Mouse (Mus musculus): Measurements from ENCODE around the gene Fcho2. TPM values are rescaled to one million over a fixed set of nuclear protein-coding genes. Genes with fewer than 3 reads are reported as not detected.
"Not testable (repeated sequence)": the region's sequence is repeated elsewhere in the genome, so short reads cannot be mapped to it uniquely, and the experiment has no call there.

The Fcho2 gene
- polyA plus RNA-seq, 1 experiment from 2014 or later, result 45.9 TPM

DNA sequence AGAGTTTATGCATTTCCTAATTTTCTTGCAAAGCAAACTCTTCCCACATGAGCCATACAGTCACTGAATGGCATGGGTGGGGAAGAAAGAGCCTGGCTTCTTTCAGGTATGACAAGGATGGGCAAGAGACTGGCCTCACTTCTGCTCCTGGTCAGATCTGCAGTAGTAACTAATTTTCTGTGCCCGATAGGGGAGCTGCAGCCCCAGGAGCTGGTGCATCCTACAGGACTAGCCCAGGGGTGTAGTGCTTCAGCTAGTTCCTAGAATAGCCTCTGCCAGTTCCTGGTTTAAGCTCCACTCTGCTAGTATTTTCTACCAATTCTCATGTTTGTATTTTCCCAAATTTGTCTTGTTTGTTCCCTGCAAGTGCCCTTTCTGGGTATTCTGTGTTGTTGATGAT, 18.9 kb upstream of the Fcho2 start:
- DNase-seq (ENCODE audit: low spot score) (no peak), ATAC-seq (no peak)
- TF ChIP-seq EP300 (IDR thresholded peaks at IDR 0.05), result no peak
- TF ChIP-seq CTCF (IDR thresholded peaks at IDR 0.05), result peak; percentile 33
- H3K27ac ChIP-seq (ENCODE audit: low read length), result no peak overlapping the region
- H3K4me2 ChIP-seq (replicated peaks; ENCODE audit: low read depth, low read length), result no peak overlapping the region
- no peaks in the 10 kb centered on the region for H3K36me3 ChIP-seq (ENCODE audit: insufficient read depth, low read length)
- 61% methylated on average over 1 of the region's 1 CpGs for WGBS
- no peak overlapping the region for H3K9ac ChIP-seq (replicated peaks; ENCODE audit: low read depth)
- H3K27me3 ChIP-seq (replicated peaks; ENCODE audit: insufficient read depth, low read length), result no peaks in the 10 kb centered on the region
- H3K9me3 ChIP-seq (ENCODE audit: low read length), result no peaks in the 10 kb centered on the region
- H3K4me3 ChIP-seq (ENCODE audit: low read depth, low read length), result no peak overlapping the region
- H3K4me1 ChIP-seq (ENCODE audit: insufficient read depth, low read depth, low read length), result no peaks in the 10 kb centered on the region

GRCm38 (mm10) chr13:98832451-98833450, 17.5 kb upstream of the Fcho2 start:
- ATAC-seq (no peak), DNase-seq (ENCODE audit: low spot score) (no peak)
- Histone ChIP-seq H3K4me3 (ENCODE audit: low read depth, low read length) (no peak overlapping the region), H3K27me3 (replicated peaks; ENCODE audit: insufficient read depth, low read length) (no peaks in the 10 kb centered on the region), H3K9me3 (ENCODE audit: low read length) (no peaks in the 10 kb centered on the region), H3K4me1 (ENCODE audit: insufficient read depth, low read depth, low read length) (no peaks in the 10 kb centered on the region), H3K9ac (replicated peaks; ENCODE audit: low read depth) (no peak overlapping the region), H3K4me2 (replicated peaks; ENCODE audit: low read depth, low read length) (no peak overlapping the region), H3K27ac (ENCODE audit: low read length) (no peak overlapping the region), H3K36me3 (ENCODE audit: insufficient read depth, low read length) (no peaks in the 10 kb centered on the region)
- no peak for TF ChIP-seq CTCF (IDR thresholded peaks at IDR 0.05)
- no peak for TF ChIP-seq EP300 (IDR thresholded peaks at IDR 0.05)
- 68% methylated on average over 10 of the region's 10 CpGs for WGBS

DNA sequence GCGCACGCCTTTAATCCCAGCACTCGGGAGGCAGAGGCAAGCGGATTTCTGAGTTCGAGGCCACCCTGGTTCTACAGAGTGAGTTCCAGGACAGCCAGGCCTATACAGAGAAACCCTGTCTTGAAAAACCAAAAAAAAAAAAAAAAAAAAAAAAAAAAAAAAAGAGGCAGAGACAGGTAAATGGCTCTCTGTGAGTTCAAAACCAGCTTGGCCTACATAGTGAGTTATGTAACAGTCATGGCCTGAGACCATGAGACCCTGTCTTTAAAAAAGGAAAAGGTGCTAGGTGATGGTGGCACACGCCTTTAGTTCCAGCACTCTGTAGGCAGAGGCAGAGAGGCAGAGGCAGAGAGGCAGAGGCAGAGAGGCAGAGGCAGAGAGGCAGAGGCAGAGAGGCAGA, 13.8 kb upstream of the Fcho2 start:
- not testable (repeated sequence) for H3K27me3 ChIP-seq (replicated peaks; ENCODE audit: insufficient read depth, low read length); H3K27ac ChIP-seq (ENCODE audit: low read length); DNase-seq (ENCODE audit: low spot score); H3K4me3 ChIP-seq (ENCODE audit: low read depth, low read length); H3K9ac ChIP-seq (replicated peaks; ENCODE audit: low read depth); ATAC-seq; H3K36me3 ChIP-seq (ENCODE audit: insufficient read depth, low read length); H3K9me3 ChIP-seq (ENCODE audit: low read length); H3K4me1 ChIP-seq (ENCODE audit: insufficient read depth, low read depth, low read length); H3K4me2 ChIP-seq (replicated peaks; ENCODE audit: low read depth, low read length)
- WGBS, result 97% methylated on average over 6 of the region's 6 CpGs

DNA sequence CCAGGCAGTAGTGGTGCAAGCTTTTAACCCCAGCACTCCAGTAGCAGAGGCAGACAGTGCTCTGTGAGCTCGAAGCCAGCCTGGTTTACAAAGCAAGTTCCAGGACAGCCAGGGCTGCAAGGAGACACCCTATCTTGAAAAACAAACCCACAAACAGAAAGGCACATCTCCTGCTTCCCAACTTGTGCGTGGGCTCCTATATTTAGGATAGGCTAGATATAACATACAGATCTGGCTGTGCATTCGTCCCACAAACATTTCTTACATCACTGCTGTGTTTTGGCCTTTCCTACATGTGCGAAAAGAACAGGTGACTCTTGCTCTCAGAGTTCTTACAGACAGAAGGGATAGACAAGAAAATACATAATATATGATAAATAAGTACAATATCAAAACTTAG, 10.3 kb upstream of the Fcho2 start:
- no peak overlapping the region for H3K27ac ChIP-seq (ENCODE audit: low read length)
- no peak overlapping the region for H3K4me2 ChIP-seq (replicated peaks; ENCODE audit: low read depth, low read length)
- 79% methylated on average over 4 of the region's 4 CpGs for WGBS
- H3K4me3 ChIP-seq (ENCODE audit: low read depth, low read length), result no peak overlapping the region
- H3K9me3 ChIP-seq (ENCODE audit: low read length), result no peaks in the 10 kb centered on the region
- ATAC-seq (no peak), DNase-seq (ENCODE audit: low spot score) (no peak)
- no peak for TF ChIP-seq EP300 (IDR thresholded peaks at IDR 0.05)
- no peak for TF ChIP-seq CTCF (IDR thresholded peaks at IDR 0.05)
- no peaks in the 10 kb centered on the region for H3K27me3 ChIP-seq (replicated peaks; ENCODE audit: insufficient read depth, low read length)
- H3K9ac ChIP-seq (replicated peaks; ENCODE audit: low read depth), result no peak overlapping the region
- H3K4me1 ChIP-seq (ENCODE audit: insufficient read depth, low read depth, low read length), result no peaks in the 10 kb centered on the region
- no peaks in the 10 kb centered on the region for H3K36me3 ChIP-seq (ENCODE audit: insufficient read depth, low read length)

DNA sequence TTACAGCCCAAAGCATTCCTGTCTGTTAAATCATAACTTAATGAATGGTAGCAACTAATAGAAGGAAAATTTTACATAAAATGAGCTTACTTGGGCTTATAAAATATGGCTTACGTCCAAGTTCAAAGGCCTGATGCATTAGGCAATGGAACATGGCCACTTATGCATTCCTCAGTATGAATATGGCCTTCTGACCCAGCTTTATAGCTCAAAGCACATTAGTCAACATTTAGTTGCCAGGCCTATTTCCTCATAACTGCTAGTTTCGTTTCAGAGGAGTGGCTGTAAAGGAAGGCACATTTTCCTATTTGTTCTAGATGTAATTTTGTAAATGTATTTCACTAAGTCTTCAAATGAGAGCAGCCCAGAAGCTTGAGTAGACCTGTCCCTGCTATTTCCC, 3.8 kb upstream of the Fcho2 start:
- no peak overlapping the region for H3K4me2 ChIP-seq (replicated peaks; ENCODE audit: low read depth, low read length)
- no peaks in the 10 kb centered on the region for H3K27me3 ChIP-seq (replicated peaks; ENCODE audit: insufficient read depth, low read length)
- H3K9ac ChIP-seq (replicated peaks; ENCODE audit: low read depth), result no peak overlapping the region
- H3K4me3 ChIP-seq (ENCODE audit: low read depth, low read length), result no peak overlapping the region
- WGBS, result 24% methylated on average over 2 of the region's 2 CpGs
- H3K36me3 ChIP-seq (ENCODE audit: insufficient read depth, low read length), result no peaks in the 10 kb centered on the region
- peak overlapping the region; percentile 51 for H3K27ac ChIP-seq (ENCODE audit: low read length)
- H3K4me1 ChIP-seq (ENCODE audit: insufficient read depth, low read depth, low read length), result peaks cover 10% of the 10 kb centered on the region; the same call in 1 of the 2 replicates
- H3K9me3 ChIP-seq (ENCODE audit: low read length), result no peaks in the 10 kb centered on the region
- 0 out of 2 replicates have a peak, but pooled peaks have one; percentile 6 for ATAC-seq
- no peak for TF ChIP-seq CTCF (IDR thresholded peaks at IDR 0.05)
- TF ChIP-seq EP300 (IDR thresholded peaks at IDR 0.05), result peak; percentile 96
- DNase-seq (ENCODE audit: low spot score), result peak; percentile 96

- Histone ChIP-seq H3K27ac (ENCODE audit: low read length) (peak overlapping the region; percentile 9; the same call in 1 of the 2 replicates), H3K4me3 (ENCODE audit: low read depth, low read length) (no peak overlapping the region), H3K27me3 (replicated peaks; ENCODE audit: insufficient read depth, low read length) (no peaks in the 10 kb centered on the region), H3K9ac (replicated peaks; ENCODE audit: low read depth) (no peak overlapping the region), H3K4me2 (replicated peaks; ENCODE audit: low read depth, low read length) (no peak overlapping the region), H3K4me1 (ENCODE audit: insufficient read depth, low read depth, low read length) (peaks cover 10% of the 10 kb centered on the region; the same call in 1 of the 2 replicates), H3K36me3 (ENCODE audit: insufficient read depth, low read length) (no peaks in the 10 kb centered on the region), H3K9me3 (ENCODE audit: low read length) (no peaks in the 10 kb centered on the region)
- DNase-seq (ENCODE audit: low spot score) (no peak), ATAC-seq (no peak)
- TF ChIP-seq EP300 (IDR thresholded peaks at IDR 0.05), result no peak
- WGBS, result 60% methylated on average over 4 of the region's 4 CpGs
Observed at GRCm38 (mm10) chr13:98818205-98818604, 3.0 kb upstream of the Fcho2 start.

Data from lung, postnatal 0 days (tissue).